Mouse (Mus musculus) kidney, adult 11 months (tissue): Measurements from ENCODE around the gene Plekha7.

ENCODE experiments used
- DNase-seq: peaks from one replicate; pipeline ENCODE4 v3.0.0; 2022

Gene Plekha7

GRCm38 (mm10) chr7:116307871-116308631, at the start of gene Plekha7:
TSS of gene Plekha7 (minus strand) at chr7:116308376.
- DNase-seq, result peak; percentile 79

- DNase-seq, result peak; percentile 51
Observed at GRCm38 (mm10) chr7:116336226-116336625, 28.1 kb upstream of the Plekha7 start.

DNA sequence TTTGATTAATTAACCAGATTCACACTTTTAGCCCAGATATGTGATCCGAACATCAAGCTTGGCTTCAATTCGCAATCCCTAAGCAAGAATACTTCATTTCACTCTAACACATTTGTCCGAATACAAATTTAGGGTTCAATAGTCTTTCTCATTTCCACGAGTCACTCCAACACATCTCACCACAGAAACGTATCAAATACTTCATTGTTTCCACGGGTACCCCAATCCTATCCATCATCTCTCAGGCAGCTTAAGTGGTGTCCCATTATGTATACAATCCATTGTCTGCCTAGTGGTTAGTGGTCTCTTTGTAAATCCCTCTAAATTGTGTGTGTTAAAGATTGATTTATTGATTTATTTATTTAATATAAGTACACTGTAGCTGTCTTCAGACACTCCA, 27.0 kb upstream of the Plekha7 start:
- no peak for DNase-seq

- no peak for DNase-seq
Observed at GRCm38 (mm10) chr7:116334669-116335038, 26.5 kb upstream of the Plekha7 start.

GRCm38 (mm10) chr7:116333713-116334668, 25.8 kb upstream of the Plekha7 start, which contains the start of gene Rps13:
TSS of gene Rps13 (minus strand) at chr7:116334195.
- DNase-seq, result peak; percentile 97

DNA sequence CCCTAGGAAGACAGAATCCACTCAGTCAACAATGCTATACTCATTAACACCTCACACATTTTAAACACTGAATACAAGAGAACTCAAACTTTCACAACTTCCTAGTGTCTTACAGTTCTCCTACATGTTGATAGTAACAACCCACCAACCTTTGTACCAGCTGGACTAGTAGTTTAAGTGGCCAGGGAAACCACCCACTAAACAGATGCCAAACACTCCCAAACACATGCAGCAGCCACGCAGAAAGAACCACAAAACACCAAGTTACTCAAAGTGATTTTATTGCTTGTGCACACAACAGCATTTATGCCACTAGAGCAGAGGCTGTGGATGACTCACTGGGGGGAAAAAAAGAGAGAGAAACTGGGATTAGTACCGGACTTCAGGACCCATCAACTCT, 23.1 kb upstream of the Plekha7 start:
- DNase-seq, result no peak

DNA sequence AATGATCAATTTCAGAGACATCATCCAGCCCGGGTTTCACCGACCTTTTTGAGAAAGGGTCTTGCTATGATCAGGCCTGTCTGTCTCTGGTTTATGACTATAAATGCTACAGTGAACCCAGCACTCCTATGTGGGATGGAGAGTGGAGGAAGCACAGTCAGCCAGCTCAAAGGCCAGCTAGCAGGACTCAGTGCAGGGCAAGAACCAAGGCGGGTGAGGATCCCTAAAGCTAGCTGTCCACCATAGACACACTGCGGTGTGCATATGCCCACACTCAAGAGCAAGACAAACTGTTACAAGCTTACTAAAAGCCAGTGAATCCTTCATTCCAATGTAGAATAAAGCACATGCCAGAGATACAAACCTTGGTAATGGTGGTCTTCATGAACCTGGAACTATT, 21.7 kb upstream of the Plekha7 start:
- DNase-seq, result no peak

DNA sequence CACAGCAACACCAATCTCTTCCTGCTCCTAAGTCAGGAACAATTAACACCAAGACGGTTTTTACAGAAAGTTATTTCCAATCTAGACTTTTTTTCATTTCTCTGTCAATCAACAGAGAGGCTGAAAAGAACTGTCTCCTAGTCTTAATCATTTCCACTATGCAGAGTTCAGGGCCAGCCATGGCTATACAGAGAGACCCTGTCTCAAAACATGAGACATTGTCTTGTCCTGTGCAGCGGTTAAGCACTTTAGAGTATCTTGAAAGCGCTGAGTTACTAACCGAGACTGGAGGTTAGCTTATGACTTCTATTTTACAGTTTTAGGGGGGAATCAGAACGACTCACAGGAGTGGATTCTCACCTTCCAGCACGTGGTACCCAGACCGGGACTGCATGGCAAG, 20.6 kb upstream of the Plekha7 start:
- no peak for DNase-seq

GRCm38 (mm10) chr7:116327901-116328300, 19.7 kb upstream of the Plekha7 start:
- DNase-seq, result no peak

DNA sequence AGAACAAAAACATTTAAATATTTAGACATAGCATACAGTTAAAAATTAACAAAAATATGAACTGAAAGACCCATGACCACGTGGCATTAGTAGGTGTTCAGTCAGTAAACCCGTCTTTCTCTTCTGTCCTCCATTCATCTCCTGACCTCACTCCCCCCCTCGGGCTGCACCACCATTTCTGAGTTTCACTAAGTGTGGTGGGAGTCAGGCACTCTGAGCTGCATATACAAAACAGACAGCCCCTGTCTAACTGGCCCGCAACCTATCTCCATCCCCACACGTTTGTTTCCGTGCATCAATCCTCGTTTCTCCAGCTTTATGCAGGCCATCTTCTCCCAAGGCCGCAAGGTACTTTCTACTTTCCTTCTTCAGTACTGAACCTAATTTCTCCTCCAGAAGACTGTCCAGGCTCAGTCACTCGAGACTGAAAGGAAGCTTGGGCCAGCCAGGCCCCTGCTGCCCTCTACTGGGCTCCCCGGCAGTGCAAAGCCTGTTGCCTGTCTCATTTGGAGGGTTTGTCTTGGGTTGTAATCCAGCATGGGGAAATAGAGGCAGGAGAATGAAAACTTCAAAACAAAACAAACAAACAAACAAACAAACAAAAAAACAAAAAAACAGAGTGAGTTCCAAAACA, 15.3 kb upstream of the Plekha7 start:
- peak; percentile 65 for DNase-seq

DNA sequence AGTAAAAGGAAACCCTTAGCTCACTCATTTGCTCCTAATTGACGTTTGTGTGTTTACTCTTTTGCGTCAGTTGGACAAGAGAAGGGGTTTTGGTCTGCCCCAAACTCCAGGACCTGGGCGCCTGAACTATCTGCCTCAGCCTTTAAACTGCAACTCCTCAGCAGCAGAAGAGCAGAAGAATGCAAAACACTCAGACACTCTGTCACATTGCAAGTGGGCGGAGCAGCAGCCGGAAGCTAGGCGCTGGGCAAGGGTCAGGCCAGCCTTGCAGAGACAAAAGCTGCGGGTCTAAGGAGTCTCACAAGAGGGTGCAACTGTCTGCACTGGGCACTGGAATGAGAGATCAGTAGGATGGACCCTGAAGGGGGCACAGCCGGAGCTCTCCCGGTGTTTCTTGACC, 1.3 kb upstream of the Plekha7 start:
- peak; percentile 87 for DNase-seq

GRCm38 (mm10) chr7:116308632-116308991, 436 bp upstream of the Plekha7 start:
- peak; percentile 78 for DNase-seq

GRCm38 (mm10) chr7:116307099-116307870, 891 bp downstream of the Plekha7 start:
- DNase-seq, result peak; percentile 89

DNA sequence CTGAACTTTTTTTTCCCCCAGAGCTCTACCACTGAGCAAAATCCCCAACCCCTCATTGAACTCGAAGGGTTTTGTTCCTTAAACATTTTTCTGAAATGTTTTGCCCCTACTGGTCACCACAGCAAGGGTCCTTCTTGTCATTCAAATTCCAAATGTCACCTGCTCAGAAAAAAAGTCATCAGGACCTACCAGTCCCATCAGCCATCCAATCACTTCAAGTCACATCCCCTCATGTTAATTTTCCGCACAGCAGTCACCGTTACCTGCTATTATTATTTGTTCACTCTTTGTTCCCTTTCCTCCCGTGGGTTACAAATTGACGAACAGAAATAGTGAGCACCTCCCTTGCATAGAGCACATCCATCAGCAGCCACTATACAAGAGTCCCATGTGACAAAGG, 1.6 kb downstream of the Plekha7 start:
- DNase-seq, result no peak

GRCm38 (mm10) chr7:116301661-116302311, 6.4 kb downstream of the Plekha7 start:
- no peak for DNase-seq

GRCm38 (mm10) chr7:116301144-116301543, 7.0 kb downstream of the Plekha7 start:
- DNase-seq, result no peak

DNA sequence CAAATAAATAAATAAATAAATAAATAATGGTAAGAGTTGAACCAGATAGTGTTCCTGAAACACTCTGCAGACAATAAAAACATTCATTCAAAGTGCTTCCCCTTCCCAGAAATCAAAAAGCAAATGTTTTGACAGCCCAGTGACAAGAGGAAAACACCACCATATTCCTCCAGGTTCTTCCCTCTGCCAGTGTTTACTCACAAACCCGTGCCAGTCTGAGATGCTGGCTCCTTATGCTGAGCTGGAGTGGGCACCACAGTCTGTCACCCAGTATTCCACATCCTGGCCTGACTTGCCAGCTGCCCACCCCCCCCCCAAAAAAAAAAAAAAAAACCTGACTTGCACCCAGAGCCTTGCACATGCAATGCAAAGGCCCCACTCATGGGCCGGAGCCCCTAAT, 9.3 kb downstream of the Plekha7 start:
- no peak for DNase-seq

DNA sequence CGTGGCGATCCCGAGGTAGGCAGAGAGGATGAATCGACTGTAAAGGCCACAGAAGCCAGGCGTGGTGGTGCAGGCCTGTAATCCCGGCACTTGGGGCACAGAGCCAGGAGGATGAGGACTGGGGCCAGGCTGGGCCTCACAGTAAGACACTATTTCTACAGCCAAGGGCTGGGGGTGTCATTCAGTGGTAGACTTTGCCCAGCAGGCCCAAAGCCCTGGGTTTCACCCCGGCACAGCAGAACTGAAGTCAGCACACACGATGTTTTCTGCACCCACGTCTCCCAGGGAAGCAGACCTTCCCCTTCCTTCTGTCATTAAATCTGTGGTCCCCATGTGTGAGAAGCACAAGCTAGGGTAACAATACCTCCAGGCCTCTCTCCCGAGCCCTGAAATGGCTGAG, 9.8 kb downstream of the Plekha7 start:
- peak; percentile 77 for DNase-seq

DNA sequence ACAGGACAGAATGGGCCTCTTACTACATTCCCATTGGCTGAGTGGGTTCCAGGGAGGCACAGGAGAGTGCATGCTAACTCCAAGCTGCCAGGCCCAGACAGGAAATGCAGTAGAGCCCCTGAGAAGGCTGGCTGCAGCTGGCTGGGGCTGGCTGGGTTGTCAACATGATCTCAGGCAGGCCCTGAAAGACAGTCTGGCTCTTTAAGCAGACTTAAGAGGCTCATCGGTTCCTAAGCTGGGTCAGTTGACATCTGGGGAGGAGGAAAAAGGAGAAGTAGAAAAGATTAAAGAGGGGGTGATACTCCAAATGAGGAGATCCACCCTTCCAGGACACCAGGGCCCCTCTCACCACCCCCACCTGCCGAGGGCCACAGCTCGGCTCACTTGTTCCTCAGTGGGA, 13.2 kb downstream of the Plekha7 start:
- DNase-seq, result peak; percentile 65

DNA sequence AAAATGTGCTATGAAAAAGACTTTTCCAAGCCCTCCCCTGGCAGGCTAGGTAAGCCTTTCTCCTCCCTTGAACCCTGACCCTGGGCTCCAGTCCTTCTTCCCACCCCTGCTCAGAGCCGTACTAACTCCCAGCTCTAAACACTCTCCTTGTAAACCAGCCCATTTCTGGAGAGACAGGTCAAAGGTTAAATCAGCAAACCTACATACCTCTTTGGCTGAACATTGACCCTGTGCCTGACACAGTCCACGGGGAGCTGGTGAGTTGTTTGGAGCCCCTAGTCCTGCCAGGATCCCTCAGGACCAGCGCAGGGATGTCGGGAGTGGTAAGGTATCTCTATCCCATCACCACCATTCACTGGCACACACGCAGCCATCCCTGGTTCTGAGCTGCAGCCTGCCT, 15.8 kb downstream of the Plekha7 start:
- DNase-seq, result peak; percentile 75

- DNase-seq, result no peak
Observed at GRCm38 (mm10) chr7:116290559-116290958, 17.6 kb downstream of the Plekha7 start.

DNA sequence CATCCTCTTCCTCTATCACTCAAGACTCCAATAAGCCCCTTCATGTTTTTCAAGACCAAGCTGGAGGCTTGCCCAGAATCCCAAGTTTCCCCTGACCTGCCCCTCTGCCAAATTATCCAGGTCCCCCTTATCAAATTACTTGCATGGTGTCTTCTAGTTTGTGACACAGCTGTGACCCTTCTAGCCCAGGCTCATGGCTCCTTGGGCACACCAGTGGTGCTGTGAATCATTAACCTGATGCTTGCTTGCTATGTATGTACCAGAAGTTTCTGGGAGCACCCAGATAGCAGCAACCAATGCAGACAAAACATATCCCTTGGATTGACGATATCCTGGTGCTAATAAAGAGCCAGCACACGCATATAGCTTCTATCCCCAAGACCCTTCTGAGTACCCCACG, 19.2 kb downstream of the Plekha7 start:
- peak; percentile 70 for DNase-seq
